Mouse (Mus musculus) gastrocnemius, adult 8-10 months (tissue): ENCODE data around the gene Anks6. TPM values are rescaled to one million over a fixed set of nuclear protein-coding genes. Genes with fewer than 3 reads are reported as not detected.
"Not testable (repeated sequence)": the region's sequence is repeated elsewhere in the genome, so short reads cannot be mapped to it uniquely, and the experiment has no call there.

Experiments used
- DNase-seq, 2 experiments: peaks; one replicate each; pipeline ENCODE4 v3.0.0; 2022; ENCODE audit warnings: low spot score in 2 of 2
- total RNA-seq, 4 experiments: library from RNA; stranded (reverse); gene quantifications; 2 replicates each; pipeline ENCODE4 v1.2.4; 2022

The Anks6 gene
- 1 to 10 TPM in 2 of 4 experiments, under 1 TPM in 2; 0.78 to 1.7 (median 1.1) TPM for total RNA-seq

- peak; percentile 68 to 70 for DNase-seq
Observed at GRCm38 (mm10) chr4:47056791-47057509, at the start of gene Anks6. TSS of gene Anks6 (minus strand) at chr4:47057427.

- no peak for DNase-seq
Observed at GRCm38 (mm10) chr4:47103561-47103960, 46.3 kb upstream of the Anks6 start.

GRCm38 (mm10) chr4:47093647-47094046 lies 36.4 kb upstream of the Anks6 start:
- no peak for DNase-seq

- DNase-seq = no peak
Observed at GRCm38 (mm10) chr4:47093161-47093560, 35.9 kb upstream of the Anks6 start.

GRCm38 (mm10) chr4:47092387-47093021 lies 35.3 kb upstream of the Anks6 start:
- no peak for DNase-seq

- no peak for DNase-seq
Observed at GRCm38 (mm10) chr4:47091493-47092386, 34.5 kb upstream of the Anks6 start, which contains the start of gene Galnt12. TSS of gene Galnt12 (plus strand) at chr4:47091909.

- DNase-seq = no peak
Observed at GRCm38 (mm10) chr4:47088671-47089070, 31.4 kb upstream of the Anks6 start.

- no peak for DNase-seq
Observed at GRCm38 (mm10) chr4:47083824-47084223, 26.6 kb upstream of the Anks6 start.

GRCm38 (mm10) chr4:47080647-47081010 lies 23.4 kb upstream of the Anks6 start:
- DNase-seq = no peak

GRCm38 (mm10) chr4:47079997-47080646 lies 22.9 kb upstream of the Anks6 start:
- no peak for DNase-seq

- DNase-seq = no peak
Observed at GRCm38 (mm10) chr4:47075054-47075453, 17.8 kb upstream of the Anks6 start.

GRCm38 (mm10) chr4:47060900-47061299 lies 3.7 kb upstream of the Anks6 start:
- no peak for DNase-seq

GRCm38 (mm10) chr4:47057510-47058325 lies 491 bp upstream of the Anks6 start:
- DNase-seq = no peak

GRCm38 (mm10) chr4:47055570-47056080 lies 1.6 kb downstream of the Anks6 start:
- DNase-seq = no peak

- not testable (repeated sequence) for DNase-seq
Observed at GRCm38 (mm10) chr4:47055170-47055569, 2.1 kb downstream of the Anks6 start.

GRCm38 (mm10) chr4:47051905-47052304 lies 5.3 kb downstream of the Anks6 start:
- DNase-seq = no peak

- no peak for DNase-seq
Observed at GRCm38 (mm10) chr4:47050642-47051381, 6.4 kb downstream of the Anks6 start.

GRCm38 (mm10) chr4:47050167-47050566 lies 7.1 kb downstream of the Anks6 start:
- peak; percentile 73 to 78 for DNase-seq

- DNase-seq = no peak
Observed at GRCm38 (mm10) chr4:47049216-47049615, 8.0 kb downstream of the Anks6 start.

GRCm38 (mm10) chr4:47047765-47048164 lies 9.5 kb downstream of the Anks6 start:
- DNase-seq = no peak
